Mouse (Mus musculus): ENCODE measurements around the gene Nmnat3. TPM values are rescaled to one million over a fixed set of nuclear protein-coding genes. Genes with fewer than 3 reads are reported as not detected.

Nmnat3 gene
- polyA plus RNA-seq, 1 experiment: 2.3 TPM

DNA sequence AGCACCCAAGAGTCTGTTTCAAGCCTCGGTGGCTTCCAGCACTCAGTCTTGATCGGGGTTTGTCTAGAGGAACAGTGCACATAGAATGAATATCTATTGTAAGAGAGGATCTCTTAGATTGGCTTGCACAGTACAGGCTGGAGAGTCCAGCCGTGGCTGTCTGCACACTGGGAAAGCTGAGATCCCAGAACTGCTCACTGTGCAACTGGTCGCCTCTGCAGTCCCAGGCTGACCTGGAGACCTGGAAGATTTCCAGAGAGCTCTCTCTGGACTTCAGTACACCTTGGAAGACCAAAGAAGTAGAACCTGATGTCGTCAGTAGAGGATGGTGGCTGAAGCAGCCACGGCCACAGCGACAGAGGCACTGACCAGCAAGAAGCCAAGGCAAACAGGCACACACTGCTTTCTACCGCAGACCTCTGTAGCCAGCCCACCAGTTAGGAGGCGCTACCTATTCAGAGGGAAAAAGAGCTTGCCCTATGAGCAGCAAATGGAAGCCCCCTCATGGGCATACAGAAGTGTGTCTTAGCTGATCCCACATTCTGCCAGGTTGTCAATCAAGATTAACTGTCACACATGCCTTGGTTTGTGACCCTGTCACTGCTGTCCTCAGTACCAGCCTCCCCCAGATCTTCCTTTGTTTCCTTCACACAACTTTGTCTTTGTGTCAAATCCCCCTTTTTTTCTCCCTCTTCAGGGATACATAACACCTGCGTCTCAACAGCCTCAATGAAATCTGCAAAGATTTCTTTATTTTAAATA lies 41.4 kb downstream of the Nmnat3 start:
- Histone ChIP-seq H3K27me3 (ENCODE audit: control insufficient read depth, insufficient read depth, low read length) (no peaks in the 10 kb centered on the region), H3K4me1 (ENCODE audit: control insufficient read depth, insufficient read depth, low read length) (peaks cover 6% of the 10 kb centered on the region; the same call in 1 of the 2 replicates), H3K27ac (ENCODE audit: insufficient read depth, low read length) (no peak overlapping the region), H3K4me3 (replicated peaks; ENCODE audit: insufficient read depth, low read depth, low read length) (no peak overlapping the region)
- TF ChIP-seq POLR2A (IDR thresholded peaks at IDR 0.05; ENCODE audit: borderline replicate concordance, insufficient read depth, low read length) (no peak), CTCF (IDR thresholded peaks at IDR 0.05; ENCODE audit: borderline replicate concordance, insufficient read depth, low read depth, low read length) (no peak)
- 87% methylated on average over 10 of the region's 10 CpGs for WGBS
- DNase-seq: no peak

DNA sequence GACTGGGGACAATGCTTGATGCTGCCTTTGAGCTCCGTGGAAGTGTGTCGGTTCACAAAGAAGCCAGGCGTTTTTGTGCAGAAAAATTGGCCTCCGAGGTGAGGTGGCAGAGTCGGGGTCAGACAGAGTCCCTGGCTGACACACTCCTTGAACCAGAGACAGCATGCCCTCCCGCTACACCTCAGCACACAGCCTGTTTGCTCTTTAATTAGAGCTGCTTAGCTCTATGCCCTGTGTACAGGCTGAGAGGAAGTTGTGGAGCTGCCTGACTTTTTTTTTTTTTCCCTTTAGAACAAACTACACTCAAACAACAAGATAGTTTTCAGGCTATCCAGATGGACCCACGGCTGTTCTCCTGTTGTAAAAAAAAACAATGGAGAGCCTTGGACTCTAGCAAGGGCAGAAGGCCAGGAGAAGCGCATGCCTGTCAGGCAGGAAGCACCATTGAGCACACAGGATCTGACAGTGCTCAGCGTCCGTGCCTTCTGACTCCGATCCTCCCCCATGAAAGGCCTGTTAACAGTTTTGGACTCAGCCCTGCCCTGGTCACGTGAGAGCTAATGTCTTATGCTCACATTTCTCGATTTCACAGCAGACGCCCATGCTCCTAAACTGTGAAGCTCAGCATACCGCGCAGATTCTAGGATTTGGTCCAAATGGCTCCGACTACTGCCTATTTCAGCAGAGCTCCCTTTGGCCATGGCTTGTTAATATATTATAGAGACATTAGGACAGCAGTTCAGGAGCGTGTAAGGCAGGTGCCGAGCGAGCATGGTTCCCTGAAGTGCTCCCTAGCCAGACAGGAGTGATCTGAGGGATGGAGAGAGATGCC lies 42.3 kb downstream of the Nmnat3 start:
- WGBS: 10% methylated on average over 20 of the region's 20 CpGs
- peak overlapping the region; percentile 7 for H3K4me3 ChIP-seq (replicated peaks; ENCODE audit: insufficient read depth, low read depth, low read length)
- H3K27me3 ChIP-seq (ENCODE audit: control insufficient read depth, insufficient read depth, low read length): no peaks in the 10 kb centered on the region
- H3K27ac ChIP-seq (ENCODE audit: insufficient read depth, low read length): no peak overlapping the region
- peaks cover 6% of the 10 kb centered on the region; the same call in 1 of the 2 replicates for H3K4me1 ChIP-seq (ENCODE audit: control insufficient read depth, insufficient read depth, low read length)
- no peak for TF ChIP-seq POLR2A (IDR thresholded peaks at IDR 0.05; ENCODE audit: borderline replicate concordance, insufficient read depth, low read length)
- TF ChIP-seq CTCF (IDR thresholded peaks at IDR 0.05; ENCODE audit: borderline replicate concordance, insufficient read depth, low read depth, low read length): no peak
- DNase-seq: peak; percentile 65 to 79

DNA sequence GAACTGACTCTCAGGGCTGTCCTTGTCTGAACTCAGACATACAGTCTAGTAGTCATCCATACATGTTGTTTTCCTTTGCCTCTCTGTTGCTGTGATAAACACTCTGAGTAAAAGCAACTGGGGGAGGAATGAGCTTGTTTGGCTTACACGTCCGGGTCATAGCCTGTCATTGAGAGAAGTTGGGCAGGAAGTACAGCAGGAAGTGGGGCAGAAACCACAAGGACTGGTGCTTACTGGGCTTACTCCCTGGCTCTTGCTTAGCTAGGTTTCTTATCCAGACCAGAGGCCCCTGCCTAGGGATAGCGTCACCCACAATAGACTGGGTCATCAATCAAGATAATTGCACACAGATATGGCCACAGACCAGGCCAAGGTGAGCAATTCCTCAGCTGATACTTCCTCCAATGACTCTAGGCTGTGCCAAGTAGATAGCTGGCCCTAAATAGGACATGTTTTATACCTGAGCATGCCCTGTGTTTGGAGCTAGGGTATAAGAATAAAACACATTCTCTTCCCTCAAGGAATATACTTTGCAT lies 46.1 kb downstream of the Nmnat3 start:
- 94% methylated on average over 3 of the region's 3 CpGs for WGBS
- H3K27ac ChIP-seq (ENCODE audit: insufficient read depth, low read length): no peak overlapping the region
- DNase-seq: no peak
- H3K4me3 ChIP-seq (replicated peaks; ENCODE audit: insufficient read depth, low read depth, low read length): no peak overlapping the region
- peaks cover 6% of the 10 kb centered on the region; the same call in 1 of the 2 replicates for H3K4me1 ChIP-seq (ENCODE audit: control insufficient read depth, insufficient read depth, low read length)
- TF ChIP-seq CTCF (IDR thresholded peaks at IDR 0.05; ENCODE audit: borderline replicate concordance, insufficient read depth, low read depth, low read length) (no peak), POLR2A (IDR thresholded peaks at IDR 0.05; ENCODE audit: borderline replicate concordance, insufficient read depth, low read length) (no peak)
- no peaks in the 10 kb centered on the region; the same call in 1 of the 2 replicates for H3K27me3 ChIP-seq (ENCODE audit: control insufficient read depth, insufficient read depth, low read length)

DNA sequence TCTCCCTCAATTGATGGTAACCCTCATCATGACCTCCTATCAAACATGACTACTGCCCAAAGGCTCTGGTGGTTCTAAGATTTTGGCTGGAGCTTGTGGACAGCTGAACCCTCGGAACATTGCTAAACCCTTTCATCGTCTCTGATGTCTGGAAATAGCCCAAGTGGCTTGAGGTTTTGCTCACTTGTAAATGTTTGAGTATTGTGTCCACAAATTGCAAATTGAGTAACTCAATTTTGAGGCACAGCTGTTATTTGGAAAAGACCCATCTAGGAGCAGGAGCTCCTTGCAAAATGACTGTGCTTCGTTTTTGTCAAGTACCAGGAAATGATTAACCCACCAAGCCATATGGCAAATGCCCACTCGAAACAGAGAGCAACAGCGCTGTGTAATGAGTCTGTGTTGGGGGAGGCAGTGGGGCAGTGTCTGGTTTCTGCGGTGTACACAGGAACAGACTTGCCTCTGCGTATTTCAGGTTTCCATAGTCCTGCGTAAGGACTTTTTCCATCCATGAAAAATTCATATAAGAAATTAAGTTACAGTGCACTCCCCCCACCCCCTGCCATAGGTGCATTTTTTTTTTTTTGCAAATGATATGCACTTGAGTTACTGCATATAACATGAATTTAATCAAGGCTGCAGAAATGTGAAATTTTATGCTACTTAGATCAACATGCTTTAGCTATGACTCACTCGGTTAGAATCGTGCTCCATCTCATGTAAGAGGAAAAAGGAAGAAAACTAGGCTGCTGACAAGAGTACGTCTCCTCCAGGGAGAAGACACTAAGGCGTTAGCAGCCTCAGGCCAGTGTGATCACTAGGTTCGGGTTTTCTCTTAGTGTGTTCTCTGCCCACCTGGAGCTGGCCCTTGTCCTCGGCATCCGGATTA lies 50.9 kb downstream of the Nmnat3 start:
- H3K27ac ChIP-seq (ENCODE audit: insufficient read depth, low read length): no peak overlapping the region

DNA sequence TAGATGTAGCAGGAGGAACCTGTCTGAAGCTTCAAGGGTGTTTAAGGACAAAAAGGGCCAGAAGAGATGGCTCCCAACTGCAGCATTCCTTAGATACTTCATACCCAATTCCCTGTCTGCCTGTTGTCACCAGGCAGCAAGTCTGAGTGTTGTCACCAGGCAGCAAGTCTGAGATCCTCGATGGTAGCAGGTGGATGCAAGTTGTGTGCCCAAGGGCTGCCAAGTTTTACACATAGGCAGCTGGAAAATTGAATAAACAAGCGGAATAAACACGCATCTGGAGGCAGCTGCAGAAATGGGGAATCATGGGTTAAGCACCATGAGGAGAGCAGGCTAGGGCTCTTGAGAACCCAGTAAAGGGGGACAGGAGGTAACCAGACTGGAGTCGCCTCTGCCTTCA lies 52.7 kb downstream of the Nmnat3 start:
- Histone ChIP-seq H3K4me3 (replicated peaks; ENCODE audit: insufficient read depth, low read depth, low read length) (no peak overlapping the region), H3K27ac (ENCODE audit: insufficient read depth, low read length) (no peak overlapping the region), H3K27me3 (ENCODE audit: control insufficient read depth, insufficient read depth, low read length) (no peaks in the 10 kb centered on the region; the same call in 1 of the 2 replicates), H3K4me1 (ENCODE audit: control insufficient read depth, insufficient read depth, low read length) (no peaks in the 10 kb centered on the region)
- TF ChIP-seq POLR2A (IDR thresholded peaks at IDR 0.05; ENCODE audit: borderline replicate concordance, insufficient read depth, low read length) (no peak), CTCF (IDR thresholded peaks at IDR 0.05; ENCODE audit: borderline replicate concordance, insufficient read depth, low read depth, low read length) (no peak)
- 58% methylated on average over 4 of the region's 4 CpGs for WGBS
- no peak for DNase-seq

More for the DNA sequence above, 50.9 kb downstream of the Nmnat3 start:
- TF ChIP-seq POLR2A (IDR thresholded peaks at IDR 0.05; ENCODE audit: borderline replicate concordance, insufficient read depth, low read length): no peak
- TF ChIP-seq CTCF (IDR thresholded peaks at IDR 0.05; ENCODE audit: borderline replicate concordance, insufficient read depth, low read depth, low read length): no peak
- Histone ChIP-seq H3K4me3 (replicated peaks; ENCODE audit: insufficient read depth, low read depth, low read length) (no peak overlapping the region), H3K4me1 (ENCODE audit: control insufficient read depth, insufficient read depth, low read length) (no peaks in the 10 kb centered on the region), H3K27me3 (ENCODE audit: control insufficient read depth, insufficient read depth, low read length) (no peaks in the 10 kb centered on the region; the same call in 1 of the 2 replicates)
- 60% methylated on average over 15 of the region's 15 CpGs for WGBS
- DNase-seq: no peak

DNA sequence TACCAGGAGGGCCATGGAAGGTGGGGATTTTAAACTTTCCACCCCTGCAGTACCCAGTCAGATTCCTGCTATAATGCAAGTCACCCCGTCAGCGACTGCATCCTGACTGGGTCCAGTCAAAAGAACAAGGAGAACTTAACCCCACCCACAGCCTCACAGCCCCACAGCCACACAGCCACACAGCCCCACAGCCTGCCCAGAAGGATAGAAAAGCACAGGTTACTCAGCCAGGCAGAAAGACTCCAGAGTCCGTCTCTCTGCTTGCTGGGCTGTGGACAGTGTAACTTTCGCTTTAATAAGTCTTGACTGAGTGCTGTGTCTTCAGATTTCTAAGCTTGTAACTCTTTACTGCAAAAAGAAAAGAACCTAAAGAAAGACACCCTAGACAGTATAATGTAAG lies 53.2 kb downstream of the Nmnat3 start:
- no peak for TF ChIP-seq POLR2A (IDR thresholded peaks at IDR 0.05; ENCODE audit: borderline replicate concordance, insufficient read depth, low read length)
- TF ChIP-seq CTCF (IDR thresholded peaks at IDR 0.05; ENCODE audit: borderline replicate concordance, insufficient read depth, low read depth, low read length): no peak
- WGBS: 73% methylated on average over 4 of the region's 4 CpGs
- DNase-seq: no peak
- Histone ChIP-seq H3K27me3 (ENCODE audit: control insufficient read depth, insufficient read depth, low read length) (no peaks in the 10 kb centered on the region; the same call in 1 of the 2 replicates), H3K4me1 (ENCODE audit: control insufficient read depth, insufficient read depth, low read length) (no peaks in the 10 kb centered on the region), H3K27ac (ENCODE audit: insufficient read depth, low read length) (no peak overlapping the region), H3K4me3 (replicated peaks; ENCODE audit: insufficient read depth, low read depth, low read length) (no peak overlapping the region)

DNA sequence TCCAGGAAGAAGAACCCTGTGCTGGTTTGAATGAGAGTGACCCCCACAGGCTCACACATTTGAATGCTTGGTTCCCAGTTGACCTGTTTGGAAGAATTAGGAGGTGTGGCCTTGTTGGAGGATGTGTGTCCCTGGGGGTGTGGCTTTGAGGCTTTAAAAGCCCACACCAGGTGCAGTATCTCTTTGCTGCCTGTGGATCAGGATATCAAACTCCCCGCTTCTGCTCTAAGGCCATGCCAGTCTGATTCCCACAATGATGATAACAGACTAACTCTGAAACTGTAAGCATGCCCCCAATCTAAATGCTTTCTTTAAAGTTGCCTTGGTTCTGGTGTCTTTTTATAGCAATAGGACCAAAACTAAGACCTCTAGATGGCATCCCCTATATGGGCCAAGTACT lies 58.6 kb downstream of the Nmnat3 start:
- H3K4me1 ChIP-seq (ENCODE audit: control insufficient read depth, insufficient read depth, low read length): no peaks in the 10 kb centered on the region
- no peak overlapping the region for H3K4me3 ChIP-seq (replicated peaks; ENCODE audit: insufficient read depth, low read depth, low read length)
- DNase-seq: no peak
- H3K27ac ChIP-seq (ENCODE audit: insufficient read depth, low read length): no peak overlapping the region
- TF ChIP-seq CTCF (IDR thresholded peaks at IDR 0.05; ENCODE audit: borderline replicate concordance, insufficient read depth, low read depth, low read length) (no peak), POLR2A (IDR thresholded peaks at IDR 0.05; ENCODE audit: borderline replicate concordance, insufficient read depth, low read length) (no peak)
- H3K27me3 ChIP-seq (ENCODE audit: control insufficient read depth, insufficient read depth, low read length): no peaks in the 10 kb centered on the region
- 95% methylated on average over 1 of the region's 1 CpGs for WGBS

Measured in cerebellum, adult 2 months (tissue).